Mouse (Mus musculus): ENCODE results near the gene Ccdc163.

- no peak for TF ChIP-seq CTCF (IDR thresholded peaks at IDR 0.05; ENCODE audit: low read depth)
- TF ChIP-seq EP300 (IDR thresholded peaks at IDR 0.05; ENCODE audit: low read depth): no peak
Observed at GRCm38 (mm10) chr4:116687041-116687440, 21.3 kb upstream of the Ccdc163 start.

Measured in heart, postnatal 0 days (tissue).